Comparison of ENCODE assay signal across 11 mouse cellular contexts in the genomic region with DNA sequence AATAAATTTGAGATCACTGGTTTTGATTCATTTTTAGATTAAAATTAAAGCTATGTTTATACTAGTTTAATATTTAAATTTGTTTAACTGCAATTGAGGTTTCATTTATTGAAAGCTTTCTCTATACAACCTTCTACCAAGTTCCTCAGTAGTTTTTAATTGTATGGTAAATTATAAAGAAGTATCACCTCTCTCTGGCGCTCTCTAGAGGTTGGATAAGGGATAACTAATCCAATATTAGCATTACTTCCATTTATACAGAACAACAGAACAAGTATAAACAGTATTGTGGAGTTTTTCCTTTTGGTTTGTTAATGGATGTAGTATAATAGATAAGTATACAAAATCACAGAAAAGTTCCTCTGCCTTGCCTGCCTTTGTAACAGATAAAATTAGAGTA. TPM values are rescaled to one million over a fixed set of nuclear protein-coding genes. Genes with fewer than 3 reads are reported as not detected.
DNase-seq lines count a peak whose midpoint lies in the region; ATAC-seq and TF ChIP-seq lines count a peak whose summit lies in the region.
"Had no signal": no experiment of that assay in that cellular context is flagged by ENCODE, and none has a peak within 500 bp of the region (broad histone marks: within the 10 kb centered on the region; RNA-seq: fewer than 3 reads in every experiment).

No protein-coding gene starts in this region.

- no peaks in the 10 kb centered on the region for H3K9me3 ChIP-seq in forebrain, embryonic 14.5 days (replicated peaks; ENCODE audit: control insufficient read depth, low read length)
- H3K9me3 ChIP-seq in forebrain, embryonic 11.5 days (ENCODE audit: control insufficient read depth, low read length): no peaks in the 10 kb centered on the region
- H3K9me3 ChIP-seq in liver, postnatal 0 days (ENCODE audit: low read length): no peaks in the 10 kb centered on the region
- H3K9me3 ChIP-seq in liver, embryonic 11.5 days (ENCODE audit: control insufficient read depth, low read length): no peaks in the 10 kb centered on the region
- H3K9me3 ChIP-seq: liver, embryonic 15.5 days had no signal

- no peak for ATAC-seq in forebrain, embryonic 14.5 days
- no peak for ATAC-seq in forebrain, embryonic 11.5 days (replicated peaks; ENCODE audit: low FRiP score)
- no peak for ATAC-seq in liver, postnatal 0 days
- no peak for ATAC-seq in liver, embryonic 11.5 days (replicated peaks; ENCODE audit: low FRiP score)
- no peak for ATAC-seq in frontal cortex, adult (ENCODE audit: low TSS enrichment)

- no peaks in the 10 kb centered on the region for H3K4me1 ChIP-seq in forebrain, embryonic 14.5 days (ENCODE audit: control insufficient read depth, insufficient read depth, low read length)
- H3K4me1 ChIP-seq in forebrain, embryonic 11.5 days (replicated peaks; ENCODE audit: control insufficient read depth, insufficient read depth, low read length): no peaks in the 10 kb centered on the region
- H3K4me1 ChIP-seq in liver, postnatal 0 days (ENCODE audit: insufficient read depth): no peaks in the 10 kb centered on the region
- no peaks in the 10 kb centered on the region for H3K4me1 ChIP-seq in liver, embryonic 11.5 days (replicated peaks; ENCODE audit: control insufficient read depth, insufficient read depth, low read length)
- H3K4me1 ChIP-seq: liver, embryonic 15.5 days had no signal

- no peak for TF ChIP-seq EP300 in liver, postnatal 0 days (IDR thresholded peaks at IDR 0.05; ENCODE audit: low read depth)

- peaks cover 65% of the 10 kb centered on the region for H3K36me3 ChIP-seq in forebrain, embryonic 14.5 days (ENCODE audit: control insufficient read depth, insufficient read depth, low read length)
- peaks cover 2% of the 10 kb centered on the region; the same call in 1 of the 2 replicates for H3K36me3 ChIP-seq in forebrain, embryonic 11.5 days (ENCODE audit: control insufficient read depth, insufficient read depth, low read length)
- H3K36me3 ChIP-seq in liver, postnatal 0 days (replicated peaks; ENCODE audit: insufficient read depth, low read length): peaks cover 46% of the 10 kb centered on the region
- H3K36me3 ChIP-seq in liver, embryonic 11.5 days (ENCODE audit: control insufficient read depth, insufficient read depth, low read length): peaks cover 17% of the 10 kb centered on the region; the same call in 1 of the 2 replicates

- no peak overlapping the region for H3K4me2 ChIP-seq in forebrain, embryonic 14.5 days (ENCODE audit: low read length)
- H3K4me2 ChIP-seq in forebrain, embryonic 11.5 days (ENCODE audit: low read depth, low read length, severe bottlenecking): no peak overlapping the region
- H3K4me2 ChIP-seq in liver, postnatal 0 days (ENCODE audit: low read depth, low read length): no peak overlapping the region
- no peak overlapping the region for H3K4me2 ChIP-seq in liver, embryonic 11.5 days
- H3K4me2 ChIP-seq: liver, embryonic 15.5 days had no signal

- no peak overlapping the region for H3K9ac ChIP-seq in forebrain, embryonic 14.5 days (ENCODE audit: low read length)
- no peak overlapping the region for H3K9ac ChIP-seq in forebrain, embryonic 11.5 days (ENCODE audit: low read length)
- no peak overlapping the region for H3K9ac ChIP-seq in liver, postnatal 0 days (replicated peaks)
- H3K9ac ChIP-seq in liver, embryonic 11.5 days (ENCODE audit: low read depth, low read length): no peak overlapping the region
- H3K9ac ChIP-seq: liver, embryonic 15.5 days had no signal

- peak; percentile 75 for DNase-seq in forebrain, embryonic 14.5 days (ENCODE audit: low spot score)
- DNase-seq in forebrain, embryonic 11.5 days (ENCODE audit: low spot score): no peak
- DNase-seq in liver, postnatal 0 days: no peak
- no peak for DNase-seq in liver, embryonic 11.5 days (ENCODE audit: low spot score)
- DNase-seq in brain, adult 2 months (ENCODE audit: low read depth, low spot score): peak; percentile 34
- DNase-seq in naive thymus-derived CD4-positive, alpha-beta T cell, adult 2 months (ENCODE audit: low read depth): peak; percentile 68
- DNase-seq in ovary, postnatal 36 days (ENCODE audit: low spot score): no peak
- DNase-seq: cerebellum, adult 11 months; thymus, adult 2 months had no signal

- H3K27me3 ChIP-seq in forebrain, embryonic 14.5 days (replicated peaks; ENCODE audit: control insufficient read depth, insufficient read depth, low read length): no peaks in the 10 kb centered on the region
- no peaks in the 10 kb centered on the region for H3K27me3 ChIP-seq in forebrain, embryonic 11.5 days (ENCODE audit: control insufficient read depth, insufficient read depth, low read length)
- H3K27me3 ChIP-seq in liver, postnatal 0 days (ENCODE audit: insufficient read depth, low read length): no peaks in the 10 kb centered on the region
- H3K27me3 ChIP-seq in liver, embryonic 11.5 days (replicated peaks; ENCODE audit: control insufficient read depth, insufficient read depth, low read length): no peaks in the 10 kb centered on the region
- H3K27me3 ChIP-seq: liver, embryonic 15.5 days had no signal

- no peak overlapping the region for H3K27ac ChIP-seq in forebrain, embryonic 14.5 days (ENCODE audit: low read depth, low read length)
- H3K27ac ChIP-seq in forebrain, embryonic 11.5 days (ENCODE audit: low read depth, low read length): no peak overlapping the region
- no peak overlapping the region for H3K27ac ChIP-seq in liver, postnatal 0 days (ENCODE audit: low read depth)
- no peak overlapping the region for H3K27ac ChIP-seq in liver, embryonic 11.5 days (ENCODE audit: low read depth, low read length)
- H3K27ac ChIP-seq: liver, embryonic 15.5 days had no signal

- TF ChIP-seq CTCF in liver, postnatal 0 days (IDR thresholded peaks at IDR 0.05; ENCODE audit: low read depth): peak; percentile 53

- no peak overlapping the region for H3K4me3 ChIP-seq in forebrain, embryonic 14.5 days (ENCODE audit: low read depth, low read length)
- H3K4me3 ChIP-seq in forebrain, embryonic 11.5 days (ENCODE audit: low read depth, low read length): no peak overlapping the region
- no peak overlapping the region for H3K4me3 ChIP-seq in liver, postnatal 0 days (ENCODE audit: low read depth, low read length)
- no peak overlapping the region for H3K4me3 ChIP-seq in liver, embryonic 11.5 days (ENCODE audit: low read depth, low read length)
- H3K4me3 ChIP-seq: liver, embryonic 15.5 days had no signal

- whole genome bisulfite sequencing in forebrain, embryonic 14.5 days: 13% methylated on average over 1 of the region's 1 CpGs
- 24% methylated on average over 1 of the region's 1 CpGs for WGBS in forebrain, embryonic 11.5 days
- 20% methylated on average over 1 of the region's 1 CpGs for WGBS in liver, postnatal 0 days (ENCODE audit: insufficient replicate concordance)
- WGBS in liver, embryonic 11.5 days: 27% methylated on average over 1 of the region's 1 CpGs

RNA-seq across cellular contexts. Expression of gene Clns1a, which starts 17.2 kb away (rescaled TPM):
- 229 and 233 TPM in 2 replicates for polyA plus RNA-seq in forebrain, embryonic 14.5 days (2014; fragmentation: Nextera tagmentation; extraction: Ambion mirVana)
- polyA plus RNA-seq in forebrain, embryonic 11.5 days (2014; fragmentation: Nextera tagmentation; extraction: Ambion mirVana): 250 and 257 TPM in 2 replicates
- polyA plus RNA-seq in liver, postnatal 0 days (2015; fragmentation: Nextera tagmentation; extraction: Ambion mirVana): 40.2 and 42.0 TPM in 2 replicates
- polyA plus RNA-seq in liver, embryonic 11.5 days (2014; fragmentation: Nextera tagmentation; extraction: Ambion mirVana): 187 and 208 TPM in 2 replicates

RNA-seq across cellular contexts. Expression of gene Aqp11, which starts 58.9 kb away (rescaled TPM):
- 9.3 and 12.8 TPM in 2 replicates for polyA plus RNA-seq in forebrain, embryonic 14.5 days (2014; fragmentation: Nextera tagmentation; extraction: Ambion mirVana)
- polyA plus RNA-seq in forebrain, embryonic 11.5 days (2014; fragmentation: Nextera tagmentation; extraction: Ambion mirVana): 4.6 and 4.8 TPM in 2 replicates
- 51.0 and 55.0 TPM in 2 replicates for polyA plus RNA-seq in liver, postnatal 0 days (2015; fragmentation: Nextera tagmentation; extraction: Ambion mirVana)
- polyA plus RNA-seq in liver, embryonic 11.5 days (2014; fragmentation: Nextera tagmentation; extraction: Ambion mirVana): 18.9 and 19.8 TPM in 2 replicates

Comparison
In these comparisons a context has a peak if more than half of its experiments do, and no peak if none do; other contexts are left out.
1. DNase-seq: peak in forebrain, embryonic 14.5 days (single experiment), brain, adult 2 months (single experiment) and naive thymus-derived CD4-positive, alpha-beta T cell, adult 2 months (single experiment); none in forebrain, embryonic 11.5 days (single experiment), liver, postnatal 0 days (single experiment), liver, embryonic 11.5 days (single experiment) and ovary, postnatal 36 days (single experiment).